Mouse (Mus musculus) ES-E14 (cell line): ENCODE measurements around the gene Tom1.

Experiments
- CHD2 ChIP-seq: IDR thresholded peaks from 2 replicates; pipeline ENCODE4 v1.6.1; 2014; ENCODE audit warnings: mild to moderate bottlenecking, low read depth, low read length, inconsistent platforms
- HCFC1 ChIP-seq: IDR thresholded peaks from 2 replicates; pipeline ENCODE4 v1.6.1; 2012; ENCODE audit warnings: low read length, inconsistent platforms, borderline replicate concordance; ENCODE audit not compliant: insufficient read depth
- MAFK ChIP-seq: IDR thresholded peaks from 2 replicates; pipeline ENCODE4 v1.6.1; 2014; ENCODE audit warnings: mild to moderate bottlenecking, low read depth, low read length, inconsistent platforms; ENCODE audit not compliant: insufficient read depth
- ZC3H11A ChIP-seq: IDR thresholded peaks from 2 replicates; pipeline ENCODE4 v1.6.1; 2012; ENCODE audit warnings: low read depth, mild to moderate bottlenecking, inconsistent platforms, low read length, borderline replicate concordance
- ZNF384 ChIP-seq: IDR thresholded peaks from 2 replicates; pipeline ENCODE4 v1.6.1; 2012; ENCODE audit warnings: low read depth, low read length, inconsistent platforms

DNA sequence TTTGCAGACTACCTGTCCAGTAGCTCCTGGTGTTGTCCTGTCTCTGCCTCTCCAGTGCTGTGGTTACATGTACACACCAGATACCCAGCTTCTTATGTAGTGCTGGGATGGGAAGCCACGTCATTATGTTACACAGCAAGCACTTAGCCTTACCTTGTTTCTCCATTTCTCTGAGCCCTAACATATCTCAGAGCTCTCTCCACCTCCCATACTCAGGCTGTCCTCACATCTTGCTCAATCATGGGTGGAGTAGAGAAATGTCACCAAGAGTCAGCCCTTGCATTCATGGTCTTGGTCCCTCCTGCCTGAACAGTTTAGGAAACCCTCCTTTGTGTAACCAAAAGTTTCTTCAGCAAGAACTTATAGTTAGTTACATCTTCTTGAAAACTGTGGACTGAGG lies 6.2 kb downstream of the Tom1 start:
- TF ChIP-seq ZNF384: no peak
- no peak for TF ChIP-seq CHD2
- no peak for TF ChIP-seq MAFK
- no peak for TF ChIP-seq ZC3H11A
- TF ChIP-seq HCFC1: no peak
